Mouse (Mus musculus) hindbrain, embryonic 11.5 days (tissue): ENCODE results near the gene Cfap300. TPM values are rescaled to one million over a fixed set of nuclear protein-coding genes. Genes with fewer than 3 reads are reported as not detected.

Experiments used
- ATAC-seq: fragments of 200-750 bp; cut with Nextera tagmentation; 2 replicates; pipeline ENCODE4 v1.8.0; 2017; ENCODE audit warnings: mild to moderate bottlenecking, moderate TSS enrichment, moderate library complexity; ENCODE audit not compliant: low FRiP score
- DNase-seq: peaks from one replicate; pipeline ENCODE4 v3.0.0-alpha.2; 2015; ENCODE audit warnings: low spot score
- H3K27ac ChIP-seq: fragments of 300-500 bp; sonication (generic); 2 replicates; pipeline ENCODE4 v1.5.1; 2014; ENCODE audit warnings: mild to moderate bottlenecking, low read depth, low read length
- H3K27me3 ChIP-seq: fragments of 300-500 bp; sonication (generic); 2 replicates; pipeline ENCODE4 v1.6.1; 2014; ENCODE audit warnings: mild to moderate bottlenecking, low read length, moderate library complexity, mixed read lengths; ENCODE audit not compliant: control insufficient read depth, insufficient read depth
- H3K36me3 ChIP-seq: fragments of 300-500 bp; sonication (generic); 2 replicates; pipeline ENCODE4 v1.6.1; 2014; ENCODE audit warnings: mild to moderate bottlenecking, low read length, moderate library complexity, mixed read lengths; ENCODE audit not compliant: control insufficient read depth, insufficient read depth
- H3K4me1 ChIP-seq: fragments of 300-500 bp; sonication (generic); replicated peaks from 2 replicates; pipeline ENCODE4 v1.6.1; 2014; ENCODE audit warnings: low read length, mixed read lengths; ENCODE audit not compliant: control insufficient read depth, insufficient read depth
- H3K4me2 ChIP-seq: fragments of 300-500 bp; sonication (generic); replicated peaks from 2 replicates; pipeline ENCODE4 v1.6.1; 2014; ENCODE audit warnings: mild to moderate bottlenecking, low read depth, low read length
- H3K4me3 ChIP-seq: fragments of 300-500 bp; sonication (generic); 2 replicates; pipeline ENCODE4 v1.5.1; 2014; ENCODE audit warnings: low read depth, low read length
- H3K9ac ChIP-seq: fragments of 300-500 bp; sonication (generic); 2 replicates; pipeline ENCODE4 v1.6.1; 2014; ENCODE audit warnings: low read depth, low read length
- H3K9me3 ChIP-seq: fragments of 300-500 bp; sonication (generic); 2 replicates; pipeline ENCODE4 v1.6.1; 2016; ENCODE audit warnings: low read length; ENCODE audit not compliant: control insufficient read depth
- WGBS: fragments of 180-500 bp; shearing (Covaris S2); extraction: QIAGEN DNeasy Blood & Tissue Kit; methylation state at CpG from one replicate; pipeline ENCODE4 v1.1.7; 2014; 5-methylcytosine and 5-hydroxymethylcytosine counted together
- polyA plus RNA-seq: library from polyadenylated mRNA; unstranded; fragments of >200 nt; fragmentation: Nextera tagmentation; extraction: Ambion mirVana; gene quantifications from 2 replicates; pipeline ENCODE4 v1.2.1, GENCODE M21; 2014

Gene Cfap300
- 18.1 and 19.7 TPM in 2 replicates for polyA plus RNA-seq

DNA sequence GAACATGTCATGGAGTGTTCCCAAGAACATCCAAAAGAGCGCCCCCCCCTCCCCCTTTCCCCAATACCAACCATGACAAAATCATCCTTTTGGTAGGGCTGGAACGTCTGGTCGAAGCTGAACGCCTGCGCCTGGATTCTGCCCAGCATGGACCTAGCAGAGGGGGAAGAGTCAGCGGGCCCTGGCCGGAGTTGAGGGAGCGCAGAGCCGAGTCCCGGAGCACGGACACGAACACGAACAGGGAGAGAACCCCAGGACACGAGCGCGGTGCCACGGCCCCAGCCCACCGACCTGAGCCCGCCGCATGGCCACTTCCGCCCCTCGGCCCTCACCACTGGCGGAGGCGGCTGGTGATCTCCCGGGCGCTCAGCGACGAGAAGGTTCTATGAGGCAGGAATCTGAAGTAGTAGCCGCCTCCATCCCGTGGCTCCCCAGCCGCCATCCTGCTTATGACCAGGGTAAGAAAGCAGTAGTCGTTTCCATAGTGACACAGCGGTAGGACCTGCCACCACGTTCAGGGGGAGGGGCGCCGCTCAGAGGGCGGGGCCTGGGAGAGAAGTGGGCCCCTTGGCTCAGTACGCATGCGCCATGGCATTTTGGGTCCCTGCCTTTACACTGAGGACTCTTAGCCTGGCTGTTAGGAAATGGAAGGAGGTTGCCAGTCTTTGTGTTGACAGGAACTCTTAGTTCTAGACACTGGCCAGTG, at the start of gene Cfap300:
Gene Cfap300 (minus strand): TSS at position 486 of the 706 bp plus-strand sequence.
- H3K4me2 ChIP-seq, result peak within 1 kb of the TSS; percentile 60
- peak within 1 kb of the TSS; percentile 67 for H3K9ac ChIP-seq
- H3K36me3 ChIP-seq, result no peaks in the 10 kb centered on the region
- H3K9me3 ChIP-seq, result no peaks in the 10 kb centered on the region
- no peaks in the 10 kb centered on the region for H3K4me1 ChIP-seq
- peak within 1 kb of the TSS; percentile 64 for H3K27ac ChIP-seq
- H3K4me3 ChIP-seq, result peak within 1 kb of the TSS; percentile 55
- under 1% methylated on average over 39 of the region's 39 CpGs for WGBS
- H3K27me3 ChIP-seq, result no peaks in the 10 kb centered on the region
- ATAC-seq (peak; percentile 98), DNase-seq (peak; percentile 99)

DNA sequence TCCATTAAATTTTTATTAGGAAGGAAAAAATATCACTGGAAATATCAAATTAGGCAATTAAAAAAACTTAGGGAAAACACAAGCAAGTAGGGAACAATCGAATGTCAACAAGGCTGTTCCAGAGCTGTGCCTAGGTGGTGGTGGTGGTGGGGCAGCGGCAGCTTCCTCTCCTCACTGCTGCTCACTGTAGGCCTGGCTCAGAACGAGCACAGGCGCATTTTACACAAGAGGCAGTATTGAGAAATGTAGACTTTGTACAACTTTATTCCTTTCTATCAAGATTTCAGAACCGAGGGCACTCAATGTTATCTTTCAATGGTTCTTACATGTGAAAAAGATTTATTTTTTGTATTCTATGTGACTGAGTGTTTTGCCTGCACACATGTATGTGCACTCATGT, 36.3 kb upstream of the Cfap300 start:
- 90% methylated on average over 5 of the region's 5 CpGs for WGBS
- Histone ChIP-seq H3K4me1 (no peaks in the 10 kb centered on the region), H3K4me3 (no peak overlapping the region), H3K27me3 (no peaks in the 10 kb centered on the region), H3K9ac (no peak overlapping the region), H3K4me2 (no peak overlapping the region), H3K9me3 (no peaks in the 10 kb centered on the region), H3K36me3 (no peaks in the 10 kb centered on the region), H3K27ac (no peak overlapping the region)
- ATAC-seq (no peak), DNase-seq (no peak)

DNA sequence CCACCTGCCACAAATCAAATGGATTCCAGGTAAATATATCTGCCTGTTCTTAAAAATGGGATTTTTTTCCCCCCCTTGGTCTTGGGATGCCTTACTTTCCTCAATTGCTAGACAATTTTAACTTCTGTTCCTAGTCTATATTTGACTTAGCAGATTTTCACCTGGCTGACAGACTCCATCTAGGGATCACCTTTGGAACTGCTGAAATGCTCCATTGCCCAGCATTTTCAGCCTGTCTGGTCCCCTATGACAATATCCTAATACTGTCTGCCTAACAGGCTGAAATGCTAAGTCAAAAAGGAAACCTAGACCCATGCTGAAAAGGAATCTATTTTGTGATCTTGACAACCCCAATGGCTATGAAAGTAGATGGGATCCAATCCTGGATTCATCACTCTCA, 31.7 kb upstream of the Cfap300 start:
- Histone ChIP-seq H3K36me3 (no peaks in the 10 kb centered on the region), H3K9ac (no peak overlapping the region), H3K4me2 (no peak overlapping the region), H3K9me3 (no peaks in the 10 kb centered on the region), H3K27me3 (no peaks in the 10 kb centered on the region), H3K4me3 (no peak overlapping the region), H3K4me1 (no peaks in the 10 kb centered on the region), H3K27ac (no peak overlapping the region)
- peak; percentile 13 for DNase-seq
- ATAC-seq, result no peak

DNA sequence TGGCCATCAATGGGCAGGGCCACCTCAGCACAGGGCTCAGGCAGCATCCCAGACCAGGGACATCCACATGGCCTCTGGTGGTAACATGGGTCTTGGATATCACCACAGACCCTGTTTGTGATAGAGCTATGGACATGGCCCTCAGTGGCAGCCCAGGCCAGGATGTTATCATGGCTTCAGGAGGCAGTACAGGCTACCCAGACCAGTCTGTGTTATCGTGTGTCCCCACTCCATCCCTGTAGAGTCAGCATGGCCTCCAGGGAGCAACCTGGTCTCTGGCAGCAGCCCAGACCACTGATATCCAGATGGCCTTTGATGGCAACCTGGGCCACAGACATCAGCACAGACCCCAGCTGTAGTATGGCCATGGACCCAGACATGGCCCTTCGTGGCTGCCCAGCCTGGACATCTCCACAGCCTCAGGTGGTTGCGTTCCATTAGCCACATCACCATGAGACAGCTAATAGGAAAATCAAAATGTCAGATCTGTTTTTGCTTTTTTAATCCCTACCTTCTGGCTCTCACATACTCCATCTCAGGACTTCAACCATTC, 30.7 kb upstream of the Cfap300 start:
- Histone ChIP-seq H3K4me2 (no peak overlapping the region), H3K36me3 (no peaks in the 10 kb centered on the region), H3K9ac (no peak overlapping the region), H3K4me3 (no peak overlapping the region), H3K9me3 (no peaks in the 10 kb centered on the region), H3K27ac (no peak overlapping the region), H3K4me1 (no peaks in the 10 kb centered on the region), H3K27me3 (no peaks in the 10 kb centered on the region)
- DNase-seq (no peak), ATAC-seq (no peak)
- 96% methylated on average over 3 of the region's 3 CpGs for WGBS

DNA sequence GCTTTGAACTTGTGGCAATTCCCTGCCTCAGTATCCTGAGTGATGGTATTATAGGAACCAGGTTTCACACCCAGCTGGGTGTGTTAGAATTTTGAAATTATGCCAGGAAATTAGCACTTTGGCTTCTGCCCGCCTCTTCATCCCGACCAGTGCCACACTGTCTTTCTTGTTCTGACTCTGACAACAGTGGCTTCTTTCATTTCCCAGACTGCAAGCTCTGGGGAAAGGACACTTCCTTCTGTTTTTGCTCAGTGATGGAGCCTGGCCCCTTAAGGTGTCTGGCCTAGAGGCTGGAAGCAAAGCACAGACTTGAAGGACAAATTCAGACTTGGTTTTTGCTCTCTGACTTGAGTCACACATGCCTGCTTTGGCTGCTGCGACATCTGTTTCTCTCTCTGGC, 17.0 kb upstream of the Cfap300 start:
- H3K27ac ChIP-seq, result no peak overlapping the region
- no peaks in the 10 kb centered on the region for H3K9me3 ChIP-seq
- ATAC-seq (no peak), DNase-seq (no peak)
- H3K9ac ChIP-seq, result no peak overlapping the region
- H3K27me3 ChIP-seq, result no peaks in the 10 kb centered on the region
- H3K4me3 ChIP-seq, result no peak overlapping the region
- H3K4me2 ChIP-seq, result no peak overlapping the region
- 82% methylated on average over 3 of the region's 3 CpGs for WGBS
- no peaks in the 10 kb centered on the region for H3K4me1 ChIP-seq
- H3K36me3 ChIP-seq, result no peaks in the 10 kb centered on the region

DNA sequence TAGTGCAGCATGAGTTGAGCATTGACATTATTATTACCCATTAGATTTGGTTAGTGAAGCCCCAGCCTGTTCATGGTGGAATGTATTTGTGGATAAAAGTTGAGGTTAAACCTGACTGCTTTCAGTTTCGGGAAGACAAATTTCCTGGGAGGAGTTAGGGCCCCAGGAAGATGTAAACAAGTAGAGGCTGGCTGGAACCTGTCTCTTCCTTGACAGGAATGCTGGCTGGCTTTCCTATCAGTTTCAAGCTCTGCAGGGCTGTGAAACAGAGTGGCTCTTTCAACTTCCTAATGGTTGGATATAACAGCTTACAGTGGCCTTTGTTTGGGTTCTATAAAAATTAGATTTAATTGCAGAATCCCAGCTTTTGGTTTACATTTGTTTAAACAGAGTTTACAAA, 12.2 kb upstream of the Cfap300 start:
- Histone ChIP-seq H3K4me1 (no peaks in the 10 kb centered on the region), H3K9me3 (no peaks in the 10 kb centered on the region), H3K27ac (no peak overlapping the region), H3K27me3 (no peaks in the 10 kb centered on the region), H3K4me3 (no peak overlapping the region), H3K36me3 (no peaks in the 10 kb centered on the region), H3K4me2 (no peak overlapping the region), H3K9ac (no peak overlapping the region)
- no peak for DNase-seq
- no peak for ATAC-seq
- WGBS, result 59% methylated on average over 1 of the region's 1 CpGs

DNA sequence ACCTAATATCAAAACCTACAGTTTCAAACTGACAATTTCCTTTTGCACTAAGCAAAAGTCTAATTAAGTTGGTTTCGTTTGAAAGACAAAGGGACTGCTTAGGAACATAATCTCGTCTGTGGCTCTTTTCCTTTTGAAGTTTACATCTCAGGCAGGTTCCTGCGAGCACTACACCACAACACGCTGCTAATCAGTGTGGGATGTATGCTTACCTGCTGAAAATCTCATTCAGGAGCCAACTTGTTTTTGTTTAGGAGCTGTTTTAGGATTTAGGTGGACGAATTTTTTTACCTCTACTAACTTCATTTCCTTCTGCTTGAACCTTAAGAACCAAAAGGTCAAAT, 393 bp upstream of the Cfap300 start:
- no peak for DNase-seq
- no peaks in the 10 kb centered on the region for H3K36me3 ChIP-seq
- no peak overlapping the region for H3K27ac ChIP-seq
- H3K9me3 ChIP-seq, result no peaks in the 10 kb centered on the region
- peak; percentile 62 for ATAC-seq
- no peaks in the 10 kb centered on the region for H3K27me3 ChIP-seq
- H3K4me2 ChIP-seq, result no peak overlapping the region
- H3K4me1 ChIP-seq, result no peaks in the 10 kb centered on the region
- no peak overlapping the region for H3K4me3 ChIP-seq
- peak overlapping the region; percentile 32; the same call in 1 of the 2 replicates for H3K9ac ChIP-seq
- WGBS, result 26% methylated on average over 5 of the region's 5 CpGs

DNA sequence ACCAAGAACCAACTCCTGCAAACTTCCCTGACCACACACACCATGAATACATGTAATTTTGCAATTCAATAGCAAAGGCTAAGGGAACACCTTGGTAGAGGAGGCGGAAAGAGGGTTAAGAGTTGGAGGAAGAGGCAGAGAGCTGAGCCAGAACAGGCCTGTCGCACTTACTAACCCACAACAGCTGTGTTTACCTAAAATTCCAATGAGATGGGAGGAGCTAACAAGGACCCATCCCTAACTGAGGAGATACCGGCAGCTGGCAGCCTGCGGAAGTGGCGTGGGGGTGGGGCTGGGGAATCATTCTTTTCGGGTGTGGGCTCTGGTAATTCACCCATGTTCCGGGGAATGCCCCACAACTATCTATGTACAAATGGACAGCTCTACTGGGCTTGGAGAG, 7.1 kb downstream of the Cfap300 start:
- 25% methylated on average over 7 of the region's 7 CpGs for WGBS
- Histone ChIP-seq H3K4me2 (no peak overlapping the region), H3K4me1 (no peaks in the 10 kb centered on the region), H3K27me3 (no peaks in the 10 kb centered on the region), H3K36me3 (no peaks in the 10 kb centered on the region), H3K4me3 (no peak overlapping the region), H3K9ac (no peak overlapping the region), H3K9me3 (no peaks in the 10 kb centered on the region), H3K27ac (no peak overlapping the region)
- no peak for ATAC-seq
- DNase-seq, result no peak

DNA sequence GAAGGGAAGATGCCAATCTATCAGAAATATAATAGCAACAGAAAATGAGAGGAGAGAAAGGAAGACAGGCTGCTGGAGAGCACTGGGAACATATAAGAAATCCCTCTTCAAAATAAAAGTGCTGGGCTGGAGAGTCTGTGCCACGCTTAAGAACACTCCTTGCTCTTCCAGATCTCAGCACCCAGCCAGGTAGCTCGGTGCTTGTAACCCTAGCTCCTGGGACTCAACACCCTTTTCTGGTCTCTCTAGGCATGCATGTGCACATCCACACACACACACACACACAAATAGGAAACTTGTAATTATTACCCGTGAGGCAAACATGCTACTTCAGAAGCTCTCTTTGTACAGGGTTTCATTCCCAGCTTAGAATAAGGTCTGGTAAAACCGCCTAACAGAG, 7.5 kb downstream of the Cfap300 start:
- H3K4me1 ChIP-seq, result no peaks in the 10 kb centered on the region
- no peak overlapping the region for H3K27ac ChIP-seq
- no peak for ATAC-seq
- no peak overlapping the region for H3K9ac ChIP-seq
- no peak for DNase-seq
- H3K4me3 ChIP-seq, result no peak overlapping the region
- WGBS, result 53% methylated on average over 4 of the region's 4 CpGs
- H3K36me3 ChIP-seq, result no peaks in the 10 kb centered on the region
- no peak overlapping the region for H3K4me2 ChIP-seq
- H3K9me3 ChIP-seq, result no peaks in the 10 kb centered on the region
- H3K27me3 ChIP-seq, result no peaks in the 10 kb centered on the region
